Comparison of ENCODE assay signal across 17 mouse cellular contexts in the genomic region with DNA sequence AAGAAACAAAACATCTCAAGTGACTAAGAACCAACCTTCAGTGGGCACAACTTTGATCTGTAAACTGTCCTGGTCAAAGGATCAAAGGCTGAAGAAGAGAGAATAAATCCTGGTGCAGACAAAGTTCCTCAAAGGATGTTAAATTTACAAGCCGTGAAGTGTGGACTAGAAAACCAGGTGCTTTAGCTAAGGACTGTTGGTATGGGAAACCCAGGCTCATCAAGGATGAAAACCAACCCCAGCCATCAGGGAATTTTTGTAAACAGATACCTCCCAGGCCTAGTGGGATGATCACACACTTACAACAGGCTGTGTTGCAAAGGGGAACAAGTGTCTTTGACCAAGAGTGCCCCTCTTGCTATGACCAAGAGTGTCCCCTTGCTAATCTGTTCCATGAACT. TPM values are rescaled to one million over a fixed set of nuclear protein-coding genes. Genes with fewer than 3 reads are reported as not detected.
"Had no signal": no experiment of that assay in that cellular context is flagged by ENCODE, and none has a peak within 500 bp of the region (broad histone marks: within the 10 kb centered on the region; RNA-seq: fewer than 3 reads in every experiment).

No protein-coding gene starts in this region.

- H3K9ac ChIP-seq: lung, embryonic 15.5 days; midbrain, embryonic 13.5 days; midbrain, embryonic 15.5 days; neural tube, embryonic 12.5 days; stomach, embryonic 15.5 days had no signal

- DNase-seq: lung, adult 2 months; lung, postnatal 14 days; lung, postnatal 36 days; right cerebral cortex, postnatal 14 days; thymus, adult 2 months; thymus, postnatal 25 days; thymus, postnatal 4 days had no signal

- H3K36me3 ChIP-seq: lung, embryonic 15.5 days; midbrain, embryonic 13.5 days; midbrain, embryonic 15.5 days; neural tube, embryonic 12.5 days; stomach, embryonic 15.5 days had no signal

- H3K4me1 ChIP-seq: neural tube, embryonic 12.5 days; stomach, embryonic 15.5 days had no signal

- ATAC-seq: lung, postnatal 0 days; midbrain, embryonic 13.5 days; midbrain, embryonic 15.5 days had no signal

- H3K4me2 ChIP-seq: lung, embryonic 15.5 days; midbrain, embryonic 11.5 days; midbrain, embryonic 13.5 days; midbrain, embryonic 15.5 days; neural tube, embryonic 12.5 days; stomach, embryonic 15.5 days had no signal

- H3K27me3 ChIP-seq: lung, embryonic 15.5 days; midbrain, embryonic 13.5 days; midbrain, embryonic 15.5 days; neural tube, embryonic 12.5 days; stomach, embryonic 15.5 days had no signal

- H3K27ac ChIP-seq: lung, embryonic 15.5 days; midbrain, embryonic 13.5 days; midbrain, embryonic 15.5 days; neural tube, embryonic 12.5 days; stomach, embryonic 15.5 days; stomach, postnatal 0 days had no signal

- H3K9me3 ChIP-seq: lung, embryonic 15.5 days; megakaryocyte, embryonic 14.5 days; midbrain, embryonic 13.5 days; midbrain, embryonic 15.5 days; neural tube, embryonic 12.5 days; stomach, embryonic 15.5 days had no signal

- H3K4me3 ChIP-seq: lung, embryonic 15.5 days; megakaryocyte, embryonic 14.5 days; midbrain, embryonic 13.5 days; midbrain, embryonic 15.5 days; neural tube, embryonic 12.5 days; stomach, embryonic 15.5 days had no signal

RNA-seq across cellular contexts. Expression of gene Cd247, which starts 49.5 kb away (rescaled TPM):
- total RNA-seq: midbrain, postnatal 0 days had no signal
